Mouse (Mus musculus): ENCODE data around the gene 1810062G17Rik.

Gene 1810062G17Rik

DNA sequence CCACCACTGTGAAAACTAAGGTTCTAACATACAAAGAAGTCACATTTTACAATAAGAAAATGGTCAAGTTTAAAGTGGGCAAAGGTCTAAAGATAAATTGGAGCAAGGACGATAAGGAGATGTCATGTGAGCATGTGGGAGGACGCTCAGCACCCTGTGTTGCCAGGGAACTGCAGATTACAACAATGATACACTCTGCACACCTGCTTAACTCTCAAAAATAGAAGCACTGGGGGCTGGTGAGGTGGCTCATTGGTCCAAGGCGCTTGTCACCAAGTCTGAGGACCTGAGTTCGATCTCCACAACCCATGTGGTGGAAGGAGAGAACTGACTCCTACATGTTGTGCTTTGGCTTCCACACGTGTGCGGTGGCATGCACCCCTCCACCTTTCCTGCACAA, 35.8 kb downstream of the 1810062G17Rik start:
- no peak for DNase-seq

DNA sequence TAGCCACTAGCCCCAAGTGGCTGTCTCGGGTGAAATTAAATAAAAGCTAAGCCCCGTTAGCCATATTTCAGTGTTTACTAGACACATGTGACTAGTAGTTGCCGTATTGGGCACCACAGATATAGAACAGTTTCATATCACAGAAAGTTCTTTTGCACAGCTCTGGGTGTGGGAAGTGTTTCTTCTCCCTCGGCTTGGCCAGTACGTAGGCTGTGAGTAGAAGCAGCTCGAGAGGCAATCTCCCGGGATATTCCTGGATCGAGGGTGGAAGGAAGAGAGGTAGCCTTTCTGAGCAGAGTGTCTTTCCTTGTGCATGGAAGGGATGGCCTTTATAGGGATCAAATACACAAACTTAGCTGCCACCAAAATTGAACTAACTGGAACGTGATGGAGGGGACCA, 40.5 kb downstream of the 1810062G17Rik start:
- no peak for DNase-seq

DNA sequence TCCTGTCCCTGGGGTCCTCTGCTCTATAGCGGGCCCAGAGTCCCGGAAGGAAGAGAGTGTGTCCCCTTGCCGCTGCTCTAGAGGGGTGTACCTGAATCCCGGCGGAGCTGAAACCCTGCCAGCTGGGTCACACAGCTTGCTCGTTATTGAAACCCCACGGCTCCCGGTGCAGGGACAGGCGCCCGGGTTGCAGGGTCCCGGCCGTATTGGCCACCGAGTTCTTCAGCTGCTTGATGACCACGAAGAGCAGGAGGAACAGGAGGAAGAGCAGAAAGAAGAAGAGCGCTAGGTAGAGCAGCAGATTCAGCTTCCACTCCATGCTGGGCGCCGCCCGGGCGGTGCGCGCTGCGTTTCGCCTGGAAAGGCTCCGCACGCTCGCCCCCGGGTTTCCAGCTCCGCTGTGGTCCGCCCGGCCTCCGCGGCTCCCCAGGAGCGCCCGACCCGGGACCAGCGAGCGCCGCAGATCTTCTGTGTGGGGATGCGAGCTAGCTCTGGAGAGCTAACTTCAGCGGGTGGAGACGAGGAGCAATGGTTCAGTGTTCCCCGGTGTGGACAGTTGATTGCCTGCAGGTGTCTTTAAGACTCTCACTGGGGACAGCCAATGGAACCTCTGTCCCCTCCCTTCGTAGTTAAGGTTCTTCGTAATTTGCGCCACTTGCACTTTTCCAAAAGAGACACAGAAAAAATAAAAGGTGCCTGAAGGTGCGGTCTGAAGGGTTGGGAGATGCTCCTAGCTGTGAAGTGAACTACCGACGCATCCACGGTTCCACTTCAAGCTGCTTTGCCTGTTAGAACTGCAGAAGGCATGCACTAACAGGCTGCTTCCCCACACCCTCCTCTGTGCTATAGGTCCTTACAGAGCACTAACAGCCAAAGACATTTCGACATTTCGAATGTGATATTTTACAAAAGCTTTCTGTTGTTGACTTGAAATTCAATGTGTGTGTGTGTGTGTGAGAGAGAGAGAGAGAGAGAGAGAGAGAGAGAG, 45.6 kb downstream of the 1810062G17Rik start, which contains the start of gene Gm11549:
Gm11549 (minus strand) TSS at position 741 of the 988 bp plus-strand sequence.
- DNase-seq: no peak

DNA sequence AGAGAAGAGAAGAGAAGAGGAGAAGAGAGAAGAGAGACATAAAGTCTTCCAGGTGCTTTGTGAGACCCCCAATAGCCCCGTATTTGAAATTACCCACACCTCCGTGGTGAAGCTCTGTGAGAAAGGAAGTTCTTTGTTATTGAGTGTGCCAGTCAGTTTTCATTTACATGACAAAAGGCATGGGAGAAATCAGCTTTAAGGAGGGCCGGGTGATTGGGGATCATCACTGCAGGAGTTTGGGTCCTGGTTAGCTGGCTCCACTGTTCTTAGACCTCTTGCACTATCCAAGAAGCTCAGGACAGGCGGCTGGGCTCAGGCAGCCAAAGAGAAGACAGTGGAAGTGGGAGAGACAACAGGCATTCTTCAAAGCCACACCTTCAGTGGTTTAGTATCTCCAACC, 46.4 kb downstream of the 1810062G17Rik start:
- DNase-seq: no peak

DNA sequence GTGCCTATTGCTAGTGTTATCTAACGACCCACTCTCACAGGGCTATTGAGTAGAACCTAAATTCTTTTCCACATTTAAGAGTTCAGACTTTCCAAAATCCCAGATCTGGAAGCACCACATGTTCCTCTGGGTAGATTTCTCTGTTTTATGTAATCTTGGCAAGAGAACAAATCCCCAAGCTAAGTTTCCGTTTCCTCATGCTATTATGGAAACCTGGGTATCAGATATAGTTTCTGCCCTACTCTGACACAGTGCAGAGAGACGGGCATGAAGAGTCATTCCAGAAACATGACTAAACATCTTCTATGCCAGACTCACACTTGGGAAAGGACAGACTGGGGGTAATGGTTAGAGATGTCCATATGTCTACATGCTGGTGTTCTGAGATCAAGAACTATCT, 48.7 kb downstream of the 1810062G17Rik start:
- no peak for DNase-seq

DNA sequence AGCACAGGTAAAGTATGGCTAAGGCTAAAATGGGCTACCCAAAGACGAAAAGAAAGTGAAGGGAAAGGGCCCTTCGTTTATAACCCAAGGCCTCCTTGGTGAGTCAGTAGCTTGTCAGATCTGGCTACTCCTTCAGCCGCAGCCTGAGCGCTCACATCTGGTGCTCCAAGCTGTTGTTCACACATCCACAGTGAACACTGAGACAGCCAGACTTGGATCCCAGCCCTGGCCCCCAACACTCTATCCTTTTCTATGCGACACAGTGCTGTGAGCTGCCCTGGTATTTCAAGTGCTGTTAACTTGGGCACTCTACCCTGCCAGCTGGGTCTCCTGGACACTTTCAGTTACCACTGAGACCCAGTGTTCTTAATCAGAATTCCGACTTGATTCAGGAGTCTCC, 54.6 kb downstream of the 1810062G17Rik start:
- DNase-seq: no peak

GRCm38 (mm10) chr3:36530781-36531180, 55.0 kb downstream of the 1810062G17Rik start:
- no peak for DNase-seq

DNA sequence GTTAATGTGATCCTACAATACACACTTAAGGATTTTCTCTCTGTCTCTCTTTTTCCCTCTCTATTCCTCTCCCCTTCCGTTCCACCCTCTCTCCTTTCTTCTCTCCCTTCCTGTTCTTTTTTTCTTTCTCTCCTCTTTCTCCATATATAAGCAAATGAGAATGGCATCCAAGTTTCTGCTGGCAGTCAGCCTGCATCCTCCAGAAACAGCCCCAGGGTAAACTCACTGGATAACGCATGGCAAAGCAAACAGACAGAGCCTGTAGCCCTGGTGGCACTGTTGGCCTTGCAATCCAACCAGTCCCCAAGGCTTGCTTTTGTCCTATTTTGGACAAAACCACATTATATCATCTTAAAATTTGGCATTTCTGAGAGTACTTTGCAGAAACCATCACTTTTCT, 55.5 kb downstream of the 1810062G17Rik start:
- DNase-seq: no peak
